Mouse (Mus musculus): ENCODE data around the gene Srrm2.

DNA sequence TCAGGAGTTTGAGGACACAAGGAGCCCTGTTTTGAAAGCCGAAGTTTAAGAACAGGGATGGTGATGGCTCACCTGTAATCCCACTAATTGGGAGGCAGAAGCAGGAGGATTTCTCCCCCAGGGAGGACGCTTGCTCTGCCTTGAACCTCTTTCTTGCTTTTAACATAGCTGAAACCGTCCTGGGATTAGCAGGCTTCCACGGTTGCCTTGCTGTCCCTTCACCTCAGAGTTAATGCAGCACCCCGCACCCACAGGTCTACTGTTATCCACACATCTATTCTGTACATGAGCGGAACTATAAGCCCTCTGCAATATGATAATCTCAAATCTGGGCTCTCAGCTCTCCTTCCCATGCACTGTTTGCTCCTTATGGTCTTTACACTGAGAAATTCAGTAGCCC is 16.7 kb upstream of the Srrm2 start:
- no peak for TF ChIP-seq CTCF (IDR thresholded peaks at IDR 0.05; ENCODE audit: borderline replicate concordance, insufficient read depth, low read depth, low read length)
- TF ChIP-seq POLR2A (IDR thresholded peaks at IDR 0.05; ENCODE audit: borderline replicate concordance, insufficient read depth, low read length) = no peak

Measured in cerebellum, adult 2 months (tissue).